Mouse (Mus musculus): ENCODE measurements around the gene Mrtfa.
A peak's percentile ranks its signal among the peaks of the same experiment; 100 is the strongest.

The Mrtfa gene

DNA sequence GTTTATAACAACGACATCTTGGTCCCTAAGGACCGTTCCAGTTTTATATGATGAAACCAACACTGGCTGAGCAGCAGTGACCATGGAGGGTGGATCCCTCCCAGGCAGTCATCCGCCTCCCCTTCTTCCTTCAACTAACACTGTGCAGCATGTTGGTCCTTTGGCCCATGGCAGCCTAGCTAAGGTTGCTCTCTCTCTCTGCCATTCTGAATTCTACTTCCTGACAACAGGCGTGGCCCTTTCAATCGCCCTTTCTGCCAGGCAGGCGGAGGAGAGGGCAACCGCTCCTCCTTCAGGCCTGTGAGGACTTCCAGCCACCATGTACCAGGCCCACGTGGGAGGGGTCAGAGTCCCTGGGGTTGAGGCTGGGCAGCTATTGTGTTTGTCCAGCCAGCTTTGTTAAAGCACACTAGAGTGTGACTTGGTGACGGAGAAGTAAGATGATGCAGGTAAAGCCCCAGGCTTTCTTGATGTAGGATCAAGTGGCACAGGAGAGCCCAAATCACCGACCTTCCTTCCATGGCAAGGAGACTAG, 159.6 kb downstream of the Mrtfa start:
- no peak for ATAC-seq (ENCODE audit: low TSS enrichment)

DNA sequence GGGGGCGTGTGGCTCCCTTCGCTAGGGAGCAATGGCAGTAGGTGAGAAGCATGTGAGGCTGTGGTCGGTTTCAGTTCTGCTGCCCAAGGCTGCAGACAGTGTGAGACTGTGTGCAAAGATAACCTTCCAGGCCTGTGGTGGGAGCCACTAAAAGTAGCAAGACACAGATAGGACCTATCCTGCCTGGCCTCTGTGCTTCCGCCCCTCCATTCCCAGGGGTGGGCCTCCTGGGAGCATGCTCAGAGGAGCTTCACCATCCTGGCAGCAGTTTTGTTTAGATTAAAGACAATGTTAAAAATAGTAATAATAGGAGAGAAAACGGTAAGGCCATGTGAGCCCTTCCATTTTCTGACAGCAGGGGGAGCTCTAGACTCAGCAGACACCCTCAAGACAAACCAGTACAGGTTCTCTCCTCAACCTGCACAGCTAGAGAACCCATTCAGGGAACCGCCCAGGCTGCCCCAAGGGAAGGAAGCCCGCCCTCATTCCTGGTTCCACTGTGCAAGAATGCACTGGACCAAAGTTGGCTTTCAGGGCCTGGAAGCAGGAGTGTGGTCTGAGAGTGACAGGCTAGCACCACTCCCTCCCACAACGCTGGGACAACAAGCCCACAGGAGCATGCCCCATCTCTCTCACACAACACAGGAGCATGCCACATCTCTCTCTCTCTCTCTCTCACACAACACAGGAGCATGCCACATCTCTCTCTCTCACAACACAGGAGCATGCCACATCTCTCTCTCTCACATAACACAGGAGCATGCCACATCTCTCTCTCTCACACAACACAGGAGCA, 163.0 kb downstream of the Mrtfa start:
- ATAC-seq (ENCODE audit: low TSS enrichment), result peak; percentile 66

DNA sequence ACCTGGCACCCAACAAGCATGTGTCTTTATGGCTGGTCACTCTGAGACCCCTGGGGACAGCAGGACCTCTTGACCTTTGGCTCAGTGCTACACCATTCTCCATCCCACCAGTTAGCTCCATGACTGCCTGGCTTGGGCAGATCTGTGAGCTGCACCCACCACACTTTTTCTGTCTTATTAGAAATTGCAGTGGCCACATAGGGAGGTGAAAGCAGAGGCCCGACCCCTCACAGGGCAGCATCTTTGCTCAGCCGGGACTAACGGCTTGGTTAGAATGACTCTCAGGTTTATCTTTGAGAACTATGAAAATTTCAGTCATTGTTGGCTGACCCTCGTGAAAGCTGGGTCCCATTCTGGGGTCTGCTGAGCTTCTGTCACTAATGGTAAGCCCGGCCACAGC, 163.7 kb downstream of the Mrtfa start:
- no peak for ATAC-seq (ENCODE audit: low TSS enrichment)

DNA sequence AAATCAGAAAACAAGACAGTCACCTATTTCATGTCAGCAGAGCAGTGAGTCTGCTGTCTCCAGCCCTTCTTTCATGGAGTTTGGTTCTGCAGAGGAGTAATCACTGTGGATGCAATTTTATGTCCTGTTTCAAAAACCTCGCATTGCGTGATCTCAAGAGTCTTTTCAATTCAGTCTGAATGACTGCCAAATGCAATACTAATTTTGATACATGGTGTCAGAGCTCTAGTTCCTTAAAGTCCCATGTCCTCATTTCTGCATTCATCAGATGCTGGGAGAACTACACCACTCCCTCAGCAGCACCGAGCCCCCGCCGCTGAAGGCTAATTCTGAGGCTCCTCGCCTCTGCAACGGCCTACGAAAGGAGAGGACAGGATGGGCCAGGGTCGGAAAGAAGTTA, 166.7 kb downstream of the Mrtfa start:
- peak; percentile 46 for ATAC-seq (ENCODE audit: low TSS enrichment)

DNA sequence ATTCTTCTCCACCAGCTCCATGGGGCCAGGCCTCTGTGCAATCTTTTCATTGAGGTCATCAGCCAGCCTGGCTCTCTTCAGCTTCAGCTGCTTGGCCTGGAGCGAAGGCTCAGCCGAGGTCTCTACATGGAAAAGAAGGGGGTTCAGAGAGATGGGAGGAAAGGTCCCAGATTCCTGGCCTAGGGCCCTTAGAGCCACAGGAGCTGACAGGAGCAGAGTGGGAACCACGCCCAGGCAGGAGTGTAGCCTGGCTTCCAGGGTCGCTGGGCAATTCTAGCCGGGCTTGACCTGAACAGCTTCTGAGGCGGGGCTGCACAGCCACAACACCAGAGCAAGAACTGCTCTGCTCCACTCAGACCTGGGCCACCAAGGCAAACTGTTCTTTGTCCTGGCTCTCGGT, 168.1 kb downstream of the Mrtfa start:
- no peak for ATAC-seq (ENCODE audit: low TSS enrichment)

DNA sequence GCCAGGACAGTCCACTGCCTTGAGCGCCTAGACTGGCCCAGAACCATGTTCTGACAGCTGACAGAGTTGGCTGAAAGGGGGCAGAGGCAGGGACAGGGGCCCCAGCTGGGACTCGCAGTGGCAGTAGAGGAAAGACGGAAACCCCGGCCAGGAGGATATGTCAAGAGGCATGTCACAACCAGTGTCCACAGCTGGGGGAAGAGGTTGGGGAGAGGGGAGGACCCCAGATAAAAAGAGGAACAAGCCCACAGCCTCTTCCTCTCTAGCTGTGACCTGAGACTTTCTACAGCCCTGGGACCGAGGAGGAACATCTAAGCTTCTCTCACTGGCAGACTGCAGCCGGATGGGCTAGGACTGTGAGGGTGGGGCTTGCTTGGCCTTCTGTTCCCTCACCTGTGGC, 169.2 kb downstream of the Mrtfa start:
- no peak for ATAC-seq (ENCODE audit: low TSS enrichment)

DNA sequence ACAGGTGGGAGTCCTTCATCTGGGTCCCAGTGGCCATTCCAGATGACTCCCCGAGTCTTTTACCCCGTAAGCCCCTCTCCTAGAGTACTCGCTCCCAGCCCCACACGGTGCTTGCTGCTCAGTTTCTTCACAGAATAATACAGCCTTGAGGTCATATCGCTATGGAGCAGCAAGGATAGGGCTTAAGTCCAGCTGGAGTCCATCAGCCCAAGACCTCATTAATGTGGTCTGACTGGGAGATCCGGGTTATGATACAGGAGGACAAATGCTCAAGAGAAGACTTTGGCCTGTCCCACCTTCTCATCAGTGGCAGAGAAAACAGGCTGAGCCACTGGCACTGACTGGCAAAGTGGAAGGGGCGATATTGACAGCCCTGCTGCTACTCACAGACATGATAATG, 173.2 kb downstream of the Mrtfa start:
- ATAC-seq (ENCODE audit: low TSS enrichment), result no peak

DNA sequence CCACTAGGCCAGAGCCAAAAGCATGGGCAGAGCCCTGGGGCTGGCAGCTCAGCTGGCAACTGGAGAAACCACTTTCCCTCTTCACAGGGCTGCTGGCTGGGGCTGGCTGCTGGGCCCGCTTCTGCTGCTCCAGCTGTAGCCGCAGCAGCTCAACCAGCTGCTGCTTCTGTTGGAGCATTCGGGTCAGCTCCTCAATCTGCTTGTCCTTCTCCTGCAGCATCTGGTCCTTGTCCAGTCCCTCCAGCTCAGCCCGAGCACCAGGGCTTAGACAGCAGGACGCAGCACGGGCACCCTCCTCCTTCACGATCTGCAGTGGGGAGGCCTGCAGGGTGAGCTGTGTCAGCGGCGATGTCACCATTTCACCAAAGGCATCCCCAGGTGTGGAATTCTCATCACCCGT, 174.1 kb downstream of the Mrtfa start:
- no peak for ATAC-seq (ENCODE audit: low TSS enrichment)

DNA sequence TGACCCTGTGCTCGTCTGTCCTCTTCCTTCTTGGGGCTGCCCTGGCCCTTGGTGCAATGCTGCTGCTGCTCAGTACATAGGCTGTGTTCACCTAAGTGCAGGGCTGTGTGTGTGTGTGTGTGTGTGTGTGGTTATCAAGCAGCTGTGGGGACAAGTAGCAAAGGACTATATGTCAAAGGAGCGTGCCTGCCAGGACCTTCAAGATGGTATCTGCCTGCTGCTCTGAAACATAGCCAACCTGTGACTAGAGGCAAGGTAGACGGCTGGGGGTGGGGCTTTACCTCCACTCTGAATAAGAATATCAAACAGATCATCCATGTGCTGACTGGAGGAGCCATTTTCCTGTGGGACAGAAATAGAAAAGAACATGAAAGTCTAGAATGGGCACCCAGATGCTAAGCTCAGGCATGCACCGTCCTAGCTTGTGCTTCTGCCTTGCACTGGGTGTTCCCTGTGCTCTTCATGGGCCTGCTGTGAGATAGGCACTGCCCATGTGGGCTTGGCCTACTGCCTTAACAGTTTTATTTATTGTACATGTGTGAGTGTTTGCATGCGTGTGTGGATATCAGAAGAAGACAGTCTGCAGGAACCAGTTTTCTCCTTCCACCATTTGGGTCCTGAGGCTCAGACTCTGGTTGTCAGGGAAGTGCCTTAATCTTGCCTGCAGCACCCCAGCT, 175.4 kb downstream of the Mrtfa start:
- peak; percentile 14; the same call in 1 of the 2 replicates for ATAC-seq (ENCODE audit: low TSS enrichment)

DNA sequence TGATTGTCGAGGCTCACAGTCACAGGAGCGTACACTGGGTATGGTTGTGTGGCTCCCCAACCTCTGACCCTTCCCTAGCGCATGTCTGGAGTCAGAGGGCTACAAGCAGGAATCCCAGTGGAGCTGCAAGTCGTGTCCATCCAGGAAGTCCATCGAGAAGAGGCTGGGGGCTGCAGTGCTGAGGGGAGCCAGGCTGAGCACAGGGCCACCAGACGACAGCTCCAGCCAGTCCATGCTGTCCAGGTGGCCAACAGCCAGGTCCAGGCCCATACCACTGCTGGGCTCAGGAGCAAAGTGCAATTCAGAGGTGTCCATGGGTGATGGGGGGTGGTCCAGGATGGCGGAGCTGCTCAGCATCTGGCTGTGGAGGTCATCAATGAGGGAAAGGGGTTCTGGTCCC, 177.4 kb downstream of the Mrtfa start:
- ATAC-seq (ENCODE audit: low TSS enrichment), result no peak

DNA sequence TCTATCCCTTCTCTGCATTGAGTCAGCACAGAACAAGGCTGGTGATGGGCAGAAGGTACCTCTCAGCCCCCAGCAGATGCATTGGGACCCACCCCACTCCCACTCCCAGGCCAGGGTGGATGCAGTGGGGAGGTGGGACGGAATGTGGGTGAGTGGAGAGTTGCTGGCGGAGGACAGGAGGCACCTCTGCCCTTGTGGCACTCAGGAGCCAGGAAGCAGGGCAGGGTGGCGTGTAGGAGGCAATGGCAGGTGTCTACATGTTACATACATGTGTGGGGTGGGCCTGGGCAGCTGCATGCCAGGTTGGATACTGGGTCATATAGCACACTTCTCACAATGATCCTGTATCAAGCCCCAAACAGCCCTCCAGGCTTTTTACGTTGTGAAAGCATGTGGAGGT, 178.2 kb downstream of the Mrtfa start:
- no peak for ATAC-seq (ENCODE audit: low TSS enrichment)

DNA sequence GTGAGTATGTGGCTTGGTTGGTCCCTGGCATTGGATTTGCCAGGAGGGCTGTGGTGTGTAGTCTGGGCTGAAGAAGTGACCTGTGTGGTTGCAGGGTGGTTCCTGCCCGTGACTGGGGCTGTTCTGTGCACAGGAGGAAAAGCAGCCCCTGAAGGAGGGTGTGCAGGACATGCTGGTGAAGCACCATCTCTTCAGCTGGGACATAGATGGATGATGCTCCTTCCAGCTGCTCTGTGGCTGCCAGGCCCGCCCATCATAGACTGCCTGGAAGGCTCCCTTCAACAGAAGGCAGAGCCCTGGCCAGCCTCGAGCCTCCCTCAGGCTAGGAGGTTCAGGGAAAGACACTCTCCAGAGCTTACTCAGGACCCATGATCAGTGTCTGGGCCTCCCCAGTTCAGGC, 179.0 kb downstream of the Mrtfa start:
- no peak for ATAC-seq (ENCODE audit: low TSS enrichment)

DNA sequence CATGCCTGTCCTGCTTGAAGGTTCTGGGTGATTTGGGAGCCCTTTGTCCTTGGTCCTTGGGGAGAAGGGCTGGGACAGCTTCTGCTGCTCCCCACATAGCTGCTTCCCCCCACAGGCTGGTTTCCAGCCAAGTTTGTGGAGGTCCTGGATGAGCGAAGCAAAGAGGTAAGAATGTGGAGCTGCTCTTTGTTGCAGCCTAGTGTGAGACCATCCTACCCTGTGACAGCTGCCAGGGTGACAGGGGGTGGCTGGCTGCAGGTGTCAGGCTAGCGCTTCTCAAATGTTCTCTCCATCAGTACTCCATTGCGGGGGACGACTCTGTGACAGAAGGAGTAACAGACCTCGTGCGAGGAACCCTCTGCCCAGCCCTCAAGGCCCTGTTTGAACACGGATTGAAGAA, 180.4 kb downstream of the Mrtfa start:
- ATAC-seq (ENCODE audit: low TSS enrichment), result 0 out of 2 replicates have a peak, but pooled peaks have one; percentile 9

DNA sequence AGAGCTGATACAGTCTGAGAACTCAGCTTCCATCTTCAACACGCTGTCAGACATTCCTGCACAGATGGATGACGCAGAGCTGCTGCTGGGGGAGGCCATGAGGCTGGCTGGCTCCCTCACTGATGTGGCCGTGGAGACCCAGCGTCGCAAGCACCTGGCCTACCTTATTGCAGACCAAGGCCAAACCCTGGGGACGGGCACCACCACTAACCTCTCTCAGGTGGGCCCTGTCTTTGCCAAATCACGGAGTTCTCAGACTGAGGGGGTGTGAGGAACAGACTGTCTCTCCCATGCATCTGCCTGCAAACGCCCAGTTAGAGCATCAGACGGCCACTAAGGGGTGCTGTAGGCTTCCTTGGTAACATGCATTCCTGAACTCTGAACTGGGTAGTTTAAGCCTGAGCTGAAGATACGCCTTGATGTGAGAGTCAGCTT, 181.9 kb downstream of the Mrtfa start:
- peak; percentile 55 for ATAC-seq (ENCODE audit: low TSS enrichment)

DNA sequence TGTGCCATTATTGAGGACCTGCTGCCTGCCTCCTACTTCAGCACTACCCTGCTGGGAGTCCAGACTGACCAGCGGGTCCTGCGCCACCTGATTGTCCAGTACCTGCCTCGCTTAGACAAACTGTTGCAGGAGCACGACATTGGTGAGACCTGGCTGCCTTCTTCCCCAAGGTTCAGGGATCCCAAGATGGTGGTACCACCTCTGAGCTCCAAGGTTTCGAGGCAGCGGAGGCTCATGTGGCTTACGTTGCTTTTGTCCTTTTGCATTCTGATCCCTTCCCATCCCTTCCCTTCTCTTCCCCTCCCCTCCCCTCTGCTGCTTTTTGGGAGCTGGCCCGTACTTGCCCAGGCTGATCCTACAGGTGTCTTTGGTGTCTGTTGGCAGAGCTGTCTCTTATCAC, 182.7 kb downstream of the Mrtfa start:
- no peak for ATAC-seq (ENCODE audit: low TSS enrichment)

DNA sequence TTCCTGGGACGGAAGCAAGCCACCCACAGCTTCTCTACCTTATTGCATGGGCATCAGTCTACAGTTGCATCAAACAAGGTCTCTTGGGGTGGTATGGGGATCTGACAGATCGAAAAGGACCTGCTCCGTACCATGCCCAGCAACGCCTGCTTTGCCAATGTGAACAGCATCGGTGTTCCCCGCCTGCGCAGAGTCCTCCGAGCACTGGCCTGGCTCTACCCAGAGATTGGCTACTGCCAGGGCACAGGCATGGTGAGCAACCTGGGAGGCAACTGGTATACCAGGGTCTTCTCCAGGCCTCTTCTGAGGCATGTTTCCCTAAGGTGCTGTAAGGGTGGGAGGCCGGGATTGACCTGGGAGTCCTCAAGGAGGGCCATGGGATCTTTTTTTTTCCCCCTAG, 183.2 kb downstream of the Mrtfa start:
- ATAC-seq (ENCODE audit: low TSS enrichment), result no peak

DNA sequence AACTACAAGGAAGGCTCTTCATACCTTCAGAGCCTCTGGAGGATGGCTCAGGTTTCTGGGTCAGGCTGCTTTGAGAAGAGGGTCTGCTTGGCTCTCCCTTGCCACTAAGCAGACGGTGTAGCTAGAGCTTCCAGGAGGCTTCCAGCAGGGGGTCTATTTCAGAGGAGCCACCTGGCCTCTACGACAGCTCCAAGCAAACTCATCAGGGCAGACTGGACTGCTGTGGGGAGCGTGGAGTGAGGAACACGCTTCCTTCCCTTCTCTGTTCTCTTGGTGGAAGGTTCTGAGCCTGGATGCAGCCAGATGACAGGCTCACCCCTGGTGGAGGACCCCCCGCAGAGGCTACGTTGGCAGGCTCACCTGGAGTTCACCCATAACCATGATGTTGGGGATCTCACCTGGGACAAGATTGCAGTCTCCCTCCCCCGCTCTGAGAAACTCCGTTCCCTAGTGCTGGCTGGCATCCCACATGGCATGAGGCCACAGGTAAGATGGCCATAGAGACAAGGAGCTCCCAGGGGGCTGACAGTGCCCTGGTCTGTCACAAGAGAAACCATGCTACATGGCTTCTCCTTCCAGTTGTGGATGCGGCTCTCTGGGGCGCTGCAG, 184.3 kb downstream of the Mrtfa start:
- no peak for ATAC-seq (ENCODE audit: low TSS enrichment)

DNA sequence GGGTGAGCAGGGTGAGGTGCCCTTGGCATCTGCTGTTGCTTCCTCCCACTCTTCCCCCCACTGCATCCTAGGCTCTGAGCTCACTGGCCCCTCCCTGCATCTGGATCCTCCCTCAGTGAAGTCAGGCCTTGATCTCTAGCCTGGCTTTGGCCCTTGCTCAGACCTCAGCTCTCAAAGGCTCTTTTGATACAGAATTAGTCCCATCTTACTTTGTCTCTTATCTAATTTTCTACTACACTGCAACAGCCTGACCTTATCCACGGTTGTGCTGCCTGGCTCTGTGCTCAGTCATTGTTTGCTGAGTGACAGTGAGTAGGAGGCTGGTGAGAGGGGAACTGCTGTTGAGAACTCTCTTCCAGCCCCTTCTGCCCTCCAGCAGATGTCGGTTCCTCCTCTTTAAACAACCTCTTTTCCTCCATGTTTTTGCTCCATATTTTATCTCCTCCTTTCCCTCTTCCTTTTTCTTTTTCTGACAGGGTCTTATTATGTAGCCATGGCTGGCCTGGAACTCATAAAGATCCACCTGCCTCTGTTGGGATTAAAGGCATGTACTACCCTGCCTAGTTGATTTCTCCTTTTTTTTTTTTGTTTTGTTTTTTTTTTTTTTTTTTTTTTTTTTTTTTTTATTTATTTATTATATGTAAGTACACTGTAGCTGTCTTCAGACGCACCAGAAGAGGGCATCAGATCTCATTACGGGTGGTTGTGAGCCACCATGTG, 190.0 kb downstream of the Mrtfa start:
- ATAC-seq (ENCODE audit: low TSS enrichment), result peak; percentile 46; the same call in 1 of the 2 replicates

DNA sequence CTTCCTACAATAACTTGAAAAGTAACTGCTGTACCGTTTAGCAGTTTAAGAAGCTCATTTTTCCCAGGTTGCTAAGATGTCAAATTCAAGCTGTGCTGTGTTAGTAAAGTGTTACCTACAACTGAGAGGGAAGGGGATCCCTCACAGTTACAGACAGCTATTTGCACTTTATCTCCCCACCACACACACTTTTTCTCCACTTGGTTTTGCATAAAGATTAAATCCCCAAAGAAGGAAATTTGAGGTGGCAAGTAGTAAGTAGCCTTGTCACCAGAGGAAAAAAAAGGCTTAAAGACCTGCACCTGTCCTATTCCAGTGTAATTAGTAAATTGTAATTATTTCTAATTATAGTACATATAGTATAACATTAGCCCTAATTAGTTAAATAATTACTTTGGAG, 193.5 kb downstream of the Mrtfa start:
- no peak for ATAC-seq (ENCODE audit: low TSS enrichment)

DNA sequence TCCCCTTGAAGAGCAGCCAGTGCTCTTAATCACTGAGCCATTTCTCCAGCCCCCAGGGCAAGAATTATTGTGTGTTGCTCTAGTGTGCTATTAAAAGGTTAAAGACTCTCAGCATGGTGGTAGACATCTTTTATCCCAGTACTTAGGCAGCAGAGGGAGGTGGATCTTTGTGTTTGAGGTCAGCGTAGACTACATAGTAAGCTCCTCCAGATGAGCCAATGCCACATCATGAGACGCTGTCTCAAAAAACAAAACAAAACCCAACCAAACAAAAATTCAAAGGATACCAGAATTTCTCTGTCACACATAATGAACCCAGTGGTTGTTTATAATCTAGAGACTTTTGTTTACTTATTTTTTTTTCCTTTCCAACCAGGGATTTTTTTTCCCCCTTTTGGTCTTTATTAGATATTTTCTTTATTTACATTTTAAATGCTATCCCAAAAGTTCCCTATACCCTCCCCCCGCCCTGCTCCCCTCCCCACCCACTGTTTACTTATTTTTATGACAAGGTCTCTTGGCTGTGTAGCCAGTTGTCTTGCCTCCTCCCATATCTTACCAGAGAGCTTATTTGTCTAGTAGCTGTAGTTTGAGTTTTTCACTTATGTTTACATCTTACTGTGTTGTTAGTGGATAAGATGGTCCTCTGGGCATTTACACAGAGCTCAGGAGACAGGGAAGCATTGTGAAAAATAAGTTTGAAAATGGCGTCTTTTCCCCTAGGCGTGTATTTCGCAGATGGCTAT, 194.3 kb downstream of the Mrtfa start:
- no peak for ATAC-seq (ENCODE audit: low TSS enrichment)

DNA sequence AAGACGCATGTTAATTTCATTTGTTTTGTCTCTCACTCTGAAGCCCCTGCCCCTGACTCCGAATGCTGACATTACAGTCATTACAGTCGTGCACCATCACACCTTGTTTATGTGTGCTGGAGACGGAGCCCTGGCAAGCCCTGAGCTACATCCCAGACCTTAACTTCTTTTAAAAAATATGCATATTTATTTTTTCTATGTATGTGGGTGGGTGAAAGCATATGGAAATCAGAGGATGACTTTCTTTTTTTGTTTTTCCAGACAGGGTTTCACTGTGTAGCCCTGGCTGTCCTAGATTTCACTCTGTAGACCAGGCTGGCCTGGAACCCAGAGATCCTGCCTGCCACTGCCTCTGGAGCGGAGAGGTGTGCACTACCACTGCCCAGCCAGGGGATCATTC, 195.6 kb downstream of the Mrtfa start:
- peak; percentile 66 for ATAC-seq (ENCODE audit: low TSS enrichment)
